Mouse (Mus musculus): ENCODE data around the gene Hdc. TPM values are rescaled to one million over a fixed set of nuclear protein-coding genes. Genes with fewer than 3 reads are reported as not detected.
"Not testable (repeated sequence)": the region's sequence is repeated elsewhere in the genome, so short reads cannot be mapped to it uniquely, and the experiment has no call there.

Gene Hdc
- total RNA-seq (2014; fragmentation: Nextera tagmentation), result 0.92 and 1.3 TPM in 2 replicates
- total RNA-seq (2017), result 0.46 and 2.6 TPM in 2 replicates

DNA sequence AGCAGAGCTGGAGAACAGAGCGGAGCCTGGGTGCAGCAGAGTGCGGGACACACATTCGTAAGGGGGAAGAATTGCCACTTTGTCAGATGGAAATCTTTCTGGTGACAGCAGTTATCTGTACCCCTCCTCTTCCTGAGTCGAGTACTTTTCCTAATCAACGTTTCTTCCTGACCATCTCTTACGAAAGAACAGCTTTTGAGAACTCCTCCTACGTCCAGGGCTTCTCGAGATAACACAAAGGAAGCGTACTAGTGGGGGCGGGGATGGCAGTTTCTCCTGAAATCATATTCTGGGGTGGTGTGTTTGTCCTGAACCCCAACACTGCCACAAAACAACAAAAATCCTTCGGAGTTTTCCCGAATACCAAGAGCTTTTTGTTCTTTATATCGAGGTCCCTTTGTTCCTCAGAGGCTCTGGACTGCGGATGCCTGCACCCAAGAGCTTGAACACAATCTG, at the start of gene Hdc:
Gene Hdc, minus strand, starts transcription at position 51 of the 456 bp plus-strand sequence.
- peak; percentile 43 for ATAC-seq (replicated peaks; ENCODE audit: low FRiP score, low TSS enrichment, poor library complexity, severe bottlenecking)

DNA sequence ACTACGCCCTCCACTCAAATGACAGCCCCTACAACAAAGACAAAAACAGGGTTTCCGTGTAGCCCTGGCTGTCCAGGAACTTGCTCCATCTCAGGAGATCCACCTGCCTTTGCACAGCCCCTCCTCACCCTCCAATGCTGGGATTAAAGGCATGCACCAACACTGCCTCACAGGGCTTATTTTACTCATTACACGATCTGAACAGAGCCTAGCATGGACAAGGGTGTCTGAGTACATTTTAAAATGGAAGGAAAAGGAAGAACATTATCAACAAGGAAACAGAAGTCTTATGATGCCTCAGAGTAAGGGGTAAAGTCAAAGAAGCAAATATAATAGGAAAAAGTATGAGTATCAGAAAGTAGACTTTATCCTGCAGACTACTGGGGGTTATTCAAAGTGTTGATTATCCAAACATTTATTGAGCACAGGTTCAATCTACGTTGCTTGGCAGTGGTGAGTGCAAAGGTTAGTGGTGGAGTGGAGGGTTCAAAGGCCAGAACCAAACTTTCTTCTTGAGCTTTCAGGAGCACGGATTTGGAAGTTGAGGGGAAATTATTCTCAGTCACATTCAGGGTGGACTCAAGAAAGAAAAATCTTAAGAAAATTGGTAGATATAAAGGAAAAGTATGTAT, 49.6 kb upstream of the Hdc start:
- ATAC-seq (replicated peaks; ENCODE audit: low FRiP score, low TSS enrichment, poor library complexity, severe bottlenecking), result no peak

DNA sequence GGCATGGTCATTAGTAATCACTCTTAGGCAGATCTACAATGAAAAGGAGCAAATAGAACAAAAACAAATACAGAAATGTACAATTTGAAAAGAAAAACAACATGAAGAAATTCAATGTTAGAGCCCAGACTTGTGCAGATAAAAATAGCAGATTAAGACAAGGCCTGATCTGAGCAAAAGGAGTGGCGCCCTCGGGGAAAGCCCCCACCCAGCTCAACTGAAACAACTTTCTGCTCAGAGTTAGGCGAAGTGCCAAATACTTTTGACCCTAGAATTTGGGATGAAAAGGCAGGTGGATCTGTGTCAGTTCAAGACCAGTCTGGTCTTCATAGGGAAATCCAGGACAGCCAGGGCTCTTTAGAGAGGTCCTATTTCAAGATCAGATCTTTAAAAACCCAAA, 46.9 kb upstream of the Hdc start:
- ATAC-seq (replicated peaks; ENCODE audit: low FRiP score, low TSS enrichment, poor library complexity, severe bottlenecking), result peak; percentile 48

DNA sequence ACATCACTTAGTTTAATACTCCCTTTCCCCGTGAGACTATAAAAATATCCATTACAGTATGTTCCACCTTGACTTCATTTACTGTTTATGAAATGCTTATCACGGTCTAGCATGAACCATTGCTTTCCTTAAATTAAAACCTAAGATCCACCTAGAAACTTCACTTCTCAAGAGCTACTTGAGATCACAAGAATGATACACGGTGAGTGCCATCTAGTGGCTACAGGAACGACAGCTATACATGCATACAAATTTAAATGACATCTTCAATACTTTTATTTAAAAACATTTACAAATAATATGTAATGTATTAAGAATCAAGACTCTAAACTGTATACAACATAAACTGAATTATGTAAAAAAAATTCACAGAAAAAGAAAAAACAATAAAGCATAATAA, 44.4 kb upstream of the Hdc start:
- ATAC-seq (replicated peaks; ENCODE audit: low FRiP score, low TSS enrichment, poor library complexity, severe bottlenecking), result peak; percentile 76

DNA sequence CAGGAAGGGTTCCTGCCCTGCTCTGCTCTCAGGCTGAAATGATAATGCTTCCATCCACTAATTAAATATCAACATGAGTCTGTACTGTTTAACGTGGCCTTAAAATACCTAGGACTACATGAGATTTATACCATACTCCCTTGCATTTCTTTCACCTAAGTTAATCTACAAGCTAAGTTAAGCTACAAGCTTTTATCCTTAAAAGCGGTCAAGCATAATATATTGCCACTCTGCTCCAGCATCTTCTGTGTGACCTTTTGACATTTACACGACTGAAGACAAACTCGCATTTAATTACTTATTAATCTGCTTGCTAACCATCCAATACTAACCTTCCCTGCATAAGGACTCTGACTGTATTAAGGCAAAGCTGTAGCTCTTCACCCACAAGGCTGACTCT, 33.8 kb upstream of the Hdc start:
- ATAC-seq (replicated peaks; ENCODE audit: low FRiP score, low TSS enrichment, poor library complexity, severe bottlenecking), result no peak

DNA sequence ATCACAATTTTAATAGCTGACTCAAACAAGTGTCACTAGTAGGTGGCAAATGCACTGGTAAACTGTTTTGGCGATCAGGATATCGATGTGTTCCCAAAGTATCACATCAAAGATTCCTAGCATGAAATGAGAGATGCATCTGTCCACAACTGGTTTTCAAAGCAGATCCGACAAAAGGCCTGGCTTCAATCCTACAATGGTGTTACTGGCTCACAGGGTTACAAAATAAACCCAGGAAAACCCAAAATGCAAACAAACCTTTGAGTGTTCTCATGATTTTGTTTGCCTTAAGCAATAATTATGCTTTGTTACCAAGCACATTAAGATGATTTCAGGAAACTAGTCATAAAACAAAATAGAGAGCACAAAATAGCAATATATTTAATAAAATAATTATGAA, 28.7 kb upstream of the Hdc start:
- ATAC-seq (replicated peaks; ENCODE audit: low FRiP score, low TSS enrichment, poor library complexity, severe bottlenecking), result no peak

DNA sequence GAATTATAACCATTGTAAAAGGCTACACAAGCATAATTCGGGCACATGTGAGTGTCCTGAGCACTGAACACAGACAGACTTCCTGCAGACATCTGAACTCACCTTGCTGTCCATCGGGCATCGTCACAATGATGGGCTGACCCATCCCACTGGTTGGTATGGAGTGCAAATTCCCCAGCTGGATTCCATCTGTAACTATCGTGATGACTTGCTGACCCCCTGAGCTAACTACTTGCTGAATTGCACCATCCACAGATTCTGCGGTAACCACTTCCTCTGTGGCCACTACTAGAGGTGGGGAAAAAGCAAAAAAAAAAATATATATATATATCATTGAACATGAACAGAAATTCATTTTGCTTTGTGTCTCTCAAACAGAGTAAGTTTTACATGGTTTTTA, 27.4 kb upstream of the Hdc start:
- ATAC-seq (replicated peaks; ENCODE audit: low FRiP score, low TSS enrichment, poor library complexity, severe bottlenecking), result no peak

DNA sequence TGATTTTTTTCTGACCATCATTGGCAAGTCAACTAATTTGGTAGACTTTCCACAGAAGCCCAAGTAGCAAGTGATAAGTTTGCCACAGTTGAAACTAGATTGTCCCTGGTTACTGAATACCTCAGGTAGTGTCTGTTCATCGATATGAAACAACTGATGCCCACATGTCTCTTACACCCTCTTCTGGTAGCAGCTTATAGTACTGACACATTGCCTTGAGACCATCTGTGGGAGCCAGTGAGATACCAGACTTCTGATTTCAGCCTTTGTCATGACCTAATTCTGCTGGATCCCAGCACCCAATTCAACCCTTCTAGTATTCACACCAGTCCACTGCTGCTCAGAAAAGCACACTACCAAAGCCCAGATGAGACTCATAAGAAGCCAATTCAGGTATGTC, 25.7 kb upstream of the Hdc start:
- ATAC-seq (replicated peaks; ENCODE audit: low FRiP score, low TSS enrichment, poor library complexity, severe bottlenecking), result 0 out of 2 replicates have a peak, but pooled peaks have one; percentile 51

DNA sequence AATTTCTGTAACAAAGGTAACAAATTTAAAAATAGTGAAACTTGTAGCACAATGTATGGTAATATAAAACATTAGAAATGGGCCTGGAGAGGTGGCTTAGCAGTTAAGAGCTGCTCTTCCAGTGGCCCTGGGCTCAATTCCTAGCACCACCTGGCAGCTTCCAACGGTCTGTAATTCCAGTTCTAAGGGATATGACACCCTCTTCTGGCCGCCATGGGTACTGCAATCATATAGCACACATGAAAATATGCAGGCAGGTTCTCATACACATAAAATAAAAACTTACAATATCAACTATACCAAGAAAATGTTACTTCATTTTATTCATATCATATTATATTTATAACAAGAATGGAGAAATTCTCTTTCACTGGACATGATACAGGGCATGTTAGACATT, 21.2 kb upstream of the Hdc start:
- no peak for ATAC-seq (replicated peaks; ENCODE audit: low FRiP score, low TSS enrichment, poor library complexity, severe bottlenecking)

DNA sequence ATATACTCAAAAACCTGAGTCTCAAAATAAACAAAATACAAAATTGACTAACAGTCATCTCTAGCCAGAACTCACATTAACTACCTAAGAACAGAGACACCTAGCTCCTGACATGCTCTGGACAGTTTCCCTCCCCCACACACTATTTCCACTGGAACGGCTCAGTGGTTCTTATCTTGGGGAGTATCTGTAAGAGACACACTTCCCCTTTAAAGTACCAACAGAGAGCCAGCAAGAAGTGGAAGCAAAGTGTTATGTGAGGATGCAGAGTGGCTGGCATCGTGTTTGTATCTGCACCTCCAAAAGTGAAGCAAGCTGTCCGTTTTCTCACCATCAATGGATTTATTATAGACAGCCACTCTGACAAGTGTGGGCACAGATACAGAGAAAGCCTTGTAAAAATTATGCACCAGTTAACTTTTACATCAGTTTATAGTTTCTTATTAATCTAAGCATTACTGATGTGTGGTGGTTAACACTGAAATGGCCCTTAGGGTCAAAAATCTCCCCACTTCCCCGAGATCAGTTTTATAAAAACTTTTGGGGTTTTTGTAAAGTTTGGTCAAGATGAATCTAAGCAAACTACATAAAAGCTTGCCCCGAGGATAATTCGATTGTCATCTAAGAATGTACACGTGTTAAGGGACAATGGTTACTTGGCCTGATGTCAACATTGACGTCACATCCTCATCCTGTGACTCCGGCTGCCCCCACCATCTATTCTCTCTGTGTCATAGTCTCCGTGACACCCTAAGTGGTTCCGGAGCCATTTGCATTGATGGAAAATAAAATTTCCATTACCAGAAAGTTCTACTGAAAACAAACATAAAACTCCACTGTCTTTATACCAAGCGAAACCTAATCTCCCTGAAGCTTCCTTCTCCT, 17.1 kb upstream of the Hdc start:
- ATAC-seq (replicated peaks; ENCODE audit: low FRiP score, low TSS enrichment, poor library complexity, severe bottlenecking), result peak; percentile 81

DNA sequence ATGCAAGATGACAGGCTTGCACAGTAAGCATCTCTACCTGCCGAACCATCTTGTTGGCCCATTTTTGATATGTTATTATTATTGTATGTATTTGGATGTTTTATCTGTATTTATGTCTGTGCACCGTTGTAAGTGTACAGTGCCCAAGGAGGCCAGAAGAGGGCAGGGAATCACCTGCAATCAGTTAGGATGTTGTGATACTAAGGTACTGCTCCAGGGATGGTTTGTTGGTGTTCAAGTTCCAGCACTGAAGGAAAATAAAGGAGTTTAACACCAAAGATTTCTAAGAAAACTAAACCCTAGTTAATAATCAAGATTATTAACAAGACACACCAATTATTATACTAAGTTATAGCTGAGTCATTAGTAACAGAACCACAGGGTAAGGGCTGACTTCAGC, 14.1 kb upstream of the Hdc start:
- no peak for ATAC-seq (replicated peaks; ENCODE audit: low FRiP score, low TSS enrichment, poor library complexity, severe bottlenecking)

DNA sequence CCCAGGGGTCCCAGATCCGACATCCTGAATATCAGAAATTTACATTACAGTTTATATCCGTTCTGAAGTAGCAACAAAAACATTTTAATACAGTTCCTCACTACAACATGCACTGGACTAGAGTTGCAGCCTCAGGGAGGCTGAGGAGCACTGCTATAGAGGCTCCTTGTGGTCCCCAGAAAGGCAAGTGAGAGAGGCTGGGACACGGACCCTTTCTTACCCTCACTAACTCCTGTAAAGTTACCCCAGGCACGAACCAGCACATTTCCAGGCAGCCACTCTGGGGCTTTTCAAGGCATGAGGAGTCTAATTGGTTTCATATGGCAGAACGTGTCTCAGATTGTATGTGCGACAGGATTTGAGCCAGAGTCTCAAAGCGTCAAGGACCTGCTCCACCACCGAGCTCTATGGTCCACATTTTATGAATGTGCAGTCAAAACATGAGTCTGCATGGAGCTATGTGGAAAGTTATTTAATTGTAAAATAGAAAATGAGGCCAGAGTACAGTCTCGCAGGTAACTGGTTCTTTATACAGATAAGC, 9.4 kb upstream of the Hdc start:
- no peak for ATAC-seq (replicated peaks; ENCODE audit: low FRiP score, low TSS enrichment, poor library complexity, severe bottlenecking)

DNA sequence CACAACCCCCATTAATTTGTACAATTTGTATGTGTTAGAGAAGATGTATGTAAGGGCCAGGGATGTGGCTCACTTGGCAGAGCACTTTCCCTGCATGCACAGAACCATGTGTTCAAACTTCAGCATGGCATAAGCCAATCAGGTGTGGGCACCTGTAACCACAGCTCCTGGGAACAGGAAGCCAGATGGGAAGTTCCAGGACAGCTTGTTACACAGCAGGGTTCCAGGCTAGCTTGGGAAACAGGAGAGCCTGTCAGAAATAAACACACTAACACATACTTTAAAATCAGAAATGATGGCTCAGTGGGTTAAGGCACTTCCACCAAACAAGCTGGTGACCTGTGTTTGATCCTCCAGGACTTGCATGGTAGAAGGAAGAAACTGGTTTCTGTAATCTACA, 4.0 kb upstream of the Hdc start:
- no peak for ATAC-seq (replicated peaks; ENCODE audit: low FRiP score, low TSS enrichment, poor library complexity, severe bottlenecking)

DNA sequence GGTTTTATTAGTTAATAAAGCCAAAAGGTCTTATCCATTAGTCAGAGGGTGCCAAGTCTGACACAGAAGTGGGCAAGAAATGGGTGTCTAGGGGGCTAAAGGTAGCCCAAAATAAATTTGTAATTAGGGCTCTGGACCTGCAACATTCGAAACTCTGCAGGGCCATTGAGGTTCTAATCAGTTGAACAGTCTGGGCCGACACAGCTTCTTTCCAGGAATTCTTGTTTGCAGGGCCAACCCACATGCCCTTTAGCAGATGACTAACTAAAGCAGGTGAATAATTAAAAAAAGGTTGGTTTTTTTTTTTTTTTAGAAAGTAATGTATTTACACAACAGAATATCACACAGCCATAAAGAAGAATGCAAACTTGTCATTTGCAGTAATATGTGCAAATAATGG, 3.4 kb upstream of the Hdc start:
- ATAC-seq (replicated peaks; ENCODE audit: low FRiP score, low TSS enrichment, poor library complexity, severe bottlenecking), result no peak

DNA sequence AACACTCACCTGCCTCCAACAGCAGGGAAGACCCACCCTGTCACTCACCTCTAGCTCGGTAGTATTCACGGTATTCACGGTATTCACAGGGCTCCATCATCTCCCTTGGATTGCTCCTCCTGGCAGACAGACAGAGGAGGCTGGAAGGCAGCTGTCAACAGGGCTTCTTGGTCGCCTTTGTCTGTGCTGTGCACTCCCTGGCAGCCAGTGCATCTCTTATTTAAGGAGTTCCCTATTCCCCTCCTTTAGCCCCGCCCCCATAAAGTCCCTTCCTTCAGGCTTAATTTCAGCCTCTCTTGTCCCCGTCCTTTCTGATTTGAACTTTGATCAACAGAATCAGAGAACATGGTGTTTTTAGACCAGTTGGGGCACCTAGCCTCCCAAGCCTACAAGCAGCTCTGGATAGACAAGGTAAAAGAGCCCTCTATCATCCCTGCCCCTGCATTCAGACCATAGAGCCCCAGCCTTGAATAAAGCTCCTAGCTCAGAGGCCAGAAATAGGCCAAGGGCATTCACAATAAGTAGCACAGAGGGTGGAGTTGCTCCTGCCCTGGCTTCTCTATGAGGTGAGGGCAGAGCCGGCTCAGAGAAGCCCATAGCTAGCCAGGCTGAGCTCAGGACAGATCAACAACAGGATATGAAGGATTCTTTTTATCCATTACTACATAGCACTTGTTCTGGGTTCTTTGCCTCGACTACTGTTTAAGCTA, 474 bp downstream of the Hdc start:
- ATAC-seq (replicated peaks; ENCODE audit: low FRiP score, low TSS enrichment, poor library complexity, severe bottlenecking), result peak; percentile 45; the same call in 1 of the 2 replicates

DNA sequence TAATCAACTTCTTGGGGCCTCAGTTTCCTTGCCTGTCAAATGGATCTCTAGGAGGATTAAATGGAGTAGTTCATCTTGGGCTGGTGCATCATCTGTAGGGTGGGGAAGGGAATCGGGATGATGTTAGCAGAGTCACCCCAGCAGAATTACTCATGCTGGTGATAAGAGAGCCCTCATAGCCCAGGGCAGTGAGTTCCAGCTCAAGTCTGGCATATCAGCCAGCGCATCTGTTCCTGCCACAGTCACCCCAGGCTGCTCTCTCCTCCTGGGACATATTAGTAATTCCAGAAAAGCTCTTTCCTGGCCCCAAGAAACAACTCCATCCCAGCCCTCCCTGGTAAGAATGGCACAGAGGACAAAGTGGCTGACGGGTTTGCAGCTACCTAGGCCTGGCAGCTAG, 3.7 kb downstream of the Hdc start:
- no peak for ATAC-seq (replicated peaks; ENCODE audit: low FRiP score, low TSS enrichment, poor library complexity, severe bottlenecking)

DNA sequence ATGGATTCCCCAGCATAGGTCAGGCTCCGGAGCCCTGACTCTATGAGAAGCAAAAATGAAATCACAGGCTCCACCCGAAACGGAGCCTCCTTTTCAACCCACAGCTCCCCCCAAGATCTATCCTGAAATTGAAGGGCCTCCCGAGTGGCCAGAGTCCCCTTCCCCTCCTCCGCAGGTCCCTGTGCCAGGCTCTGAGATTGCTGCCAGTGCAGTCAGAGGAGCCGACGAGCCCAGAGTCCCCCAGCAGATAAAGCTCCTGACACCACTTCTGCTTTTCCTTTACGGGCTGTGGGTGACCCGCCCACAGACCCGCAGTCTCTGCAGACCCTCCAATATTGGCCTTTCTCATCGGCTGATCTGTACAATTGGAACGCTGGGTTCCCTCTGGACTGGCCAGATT, 9.5 kb downstream of the Hdc start:
- ATAC-seq (replicated peaks; ENCODE audit: low FRiP score, low TSS enrichment, poor library complexity, severe bottlenecking), result not testable (repeated sequence)

DNA sequence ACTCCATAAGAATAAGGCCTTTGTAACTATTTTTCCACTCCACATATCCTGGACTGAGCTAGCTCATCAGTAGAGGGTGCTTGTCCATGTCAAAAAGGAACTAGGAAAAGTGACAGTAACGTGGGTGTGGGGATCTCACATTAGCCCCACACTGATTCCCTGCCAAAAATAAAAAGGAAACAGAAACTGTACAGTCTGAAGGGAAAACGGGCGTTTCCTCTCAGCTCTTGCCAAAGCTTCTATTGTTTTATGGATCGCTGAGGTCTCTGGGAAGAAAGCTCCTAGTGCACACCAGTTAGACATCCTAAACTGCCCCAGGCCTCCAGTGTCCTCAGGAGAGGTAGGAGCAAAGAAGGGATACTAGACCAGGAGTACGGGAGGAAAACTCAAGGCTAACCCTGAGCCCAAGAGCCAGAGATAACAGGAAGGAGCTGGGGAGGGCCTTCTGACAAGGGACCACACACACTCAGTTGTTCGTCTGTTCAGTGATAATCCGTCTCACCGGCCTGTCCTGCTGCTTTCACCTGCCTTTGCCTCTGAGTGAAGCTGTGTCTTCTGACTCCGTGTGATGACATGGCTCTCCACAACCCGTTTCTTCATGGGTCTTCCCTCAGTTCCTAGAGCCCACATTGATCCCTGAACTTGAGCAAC, 11.4 kb downstream of the Hdc start:
- ATAC-seq (replicated peaks; ENCODE audit: low FRiP score, low TSS enrichment, poor library complexity, severe bottlenecking), result peak; percentile 74

DNA sequence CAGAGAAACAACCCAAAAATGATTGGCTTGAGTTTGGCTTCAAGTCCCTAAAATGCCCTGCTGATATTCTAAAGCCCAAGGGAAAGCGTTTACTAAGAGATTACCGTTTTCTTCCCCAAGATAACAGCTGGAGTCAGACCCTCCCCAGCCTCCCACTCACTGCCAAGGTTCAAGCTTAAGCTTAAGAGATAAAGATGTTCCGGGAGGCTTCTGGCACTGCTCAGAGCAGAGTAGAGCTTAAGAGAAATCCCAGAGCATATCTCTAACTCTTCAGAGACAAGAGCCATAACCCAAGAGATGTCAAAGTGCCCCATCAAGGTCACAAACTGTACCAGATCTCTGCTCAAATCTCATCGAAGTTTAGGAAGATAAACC, 12.4 kb downstream of the Hdc start:
- ATAC-seq (replicated peaks; ENCODE audit: low FRiP score, low TSS enrichment, poor library complexity, severe bottlenecking), result peak; percentile 51

All from megakaryocyte-erythroid progenitor cell, adult 5-6 weeks (primary cell).